Mouse (Mus musculus) lung, postnatal 4 days (tissue): ENCODE measurements around the gene Sdhb.

Experiments
- DNase-seq, 2 experiments: peaks; one replicate each; pipeline ENCODE4 v3.0.0; 2021

The Sdhb gene

DNA sequence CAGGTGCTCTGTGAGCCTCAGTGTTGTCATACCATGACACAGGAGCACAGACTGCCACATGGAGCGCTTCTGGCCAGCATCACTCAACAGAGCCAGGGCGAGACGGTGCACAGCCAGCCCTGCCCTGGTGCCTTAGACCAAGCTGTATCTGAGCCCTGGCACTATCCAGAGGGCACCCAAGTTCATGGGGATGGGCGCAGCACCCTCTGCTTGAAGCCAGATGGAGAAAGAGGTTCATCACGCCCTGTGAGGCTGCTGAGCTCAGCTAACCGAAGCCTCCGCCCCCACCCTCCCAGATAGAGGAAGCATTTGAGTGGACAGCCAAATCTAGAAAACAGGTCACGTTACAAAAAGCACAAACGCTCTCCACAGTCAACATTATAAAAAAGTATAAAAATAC, 55.3 kb downstream of the Sdhb start:
- DNase-seq = peak in 1 of 2 experiments; percentile 39

- DNase-seq = no peak
Observed at GRCm38 (mm10) chr4:141017657-141018436, 56.8 kb downstream of the Sdhb start.

- DNase-seq = no peak
Observed at GRCm38 (mm10) chr4:141020220-141020619, 59.2 kb downstream of the Sdhb start.

DNA sequence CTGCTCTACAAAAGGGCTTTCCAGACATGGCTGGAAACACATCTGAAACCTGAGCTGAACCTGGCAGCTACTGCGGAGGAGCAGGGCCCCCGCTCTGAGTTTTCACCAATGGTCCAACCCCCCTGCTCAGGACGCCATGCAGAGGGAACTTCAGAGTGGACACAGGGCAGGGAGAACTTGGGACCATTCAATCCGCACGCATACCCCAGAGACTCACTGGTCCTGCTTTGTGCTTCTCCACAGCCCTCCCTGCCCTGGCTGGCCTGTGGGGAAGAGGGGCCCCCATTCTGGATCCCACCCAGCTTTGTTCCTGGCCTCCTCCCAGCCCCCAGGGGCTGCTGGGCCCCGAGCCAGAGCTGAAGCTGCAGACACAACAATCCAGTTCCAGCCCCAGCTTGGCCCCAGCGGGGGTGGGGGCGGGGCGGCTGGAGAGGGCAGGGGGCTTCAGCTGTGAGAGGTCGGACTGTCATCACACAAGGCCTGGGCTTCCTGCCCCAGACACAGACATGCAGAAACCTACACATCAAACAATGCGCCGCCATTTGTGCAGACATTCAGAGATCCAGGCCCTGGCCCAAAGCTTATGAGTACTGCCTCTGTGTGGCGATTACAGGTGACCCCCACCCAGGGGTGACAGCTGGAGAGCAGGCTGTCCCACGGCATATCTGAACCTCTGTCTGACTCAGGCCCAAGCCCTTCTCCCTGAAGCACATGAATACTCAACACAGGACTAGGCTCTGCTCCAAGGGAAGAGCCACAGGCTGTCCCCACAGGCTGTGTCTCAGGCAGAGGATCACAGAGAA, 60.0 kb downstream of the Sdhb start:
- DNase-seq = peak; percentile 85 to 93

GRCm38 (mm10) chr4:141021614-141021929, 60.6 kb downstream of the Sdhb start:
- peak in 1 of 2 experiments; percentile 53 for DNase-seq

DNA sequence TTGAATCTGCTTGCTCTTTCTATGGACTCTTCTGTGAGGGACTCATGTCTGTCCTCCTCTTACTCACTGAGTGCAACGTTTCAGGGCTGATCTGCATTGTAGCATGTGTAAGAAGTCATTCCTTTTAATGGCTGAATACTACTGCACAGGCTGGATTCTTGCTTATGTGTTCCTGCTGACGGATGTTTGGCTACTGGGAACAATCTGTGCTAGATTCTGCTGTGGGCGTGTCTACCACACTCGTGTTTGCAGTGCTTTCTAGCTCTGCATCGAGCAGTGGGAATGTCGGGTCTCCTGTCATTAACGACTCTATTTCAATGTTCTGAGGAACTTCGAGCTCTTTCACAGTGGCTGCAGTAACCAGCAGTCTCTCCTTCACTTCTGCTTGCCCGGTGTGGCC, 63.0 kb downstream of the Sdhb start:
- no peak for DNase-seq

DNA sequence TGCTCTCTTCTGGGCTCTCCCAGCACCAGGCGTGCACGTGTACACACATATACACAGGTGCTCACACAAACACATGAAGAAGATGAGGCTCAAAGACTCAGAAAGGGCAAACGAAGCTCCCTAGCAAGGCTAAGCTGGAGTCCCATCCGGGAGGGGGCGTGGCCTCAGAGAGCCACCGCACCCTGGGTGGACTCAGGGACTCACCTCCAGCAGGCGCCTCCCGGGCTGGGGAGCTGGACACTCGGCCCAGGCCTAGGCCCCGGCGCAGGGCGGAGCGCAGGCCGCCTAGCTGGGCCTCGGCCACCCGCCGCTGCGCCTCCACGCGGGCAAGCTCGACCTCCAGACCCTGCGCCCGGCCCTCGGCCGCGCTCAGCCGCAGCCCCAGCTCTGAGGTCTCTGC, 64.0 kb downstream of the Sdhb start:
- DNase-seq = no peak
